Mouse (Mus musculus): ENCODE data around the gene Cabp4.
"Not testable (repeated sequence)": the region's sequence is repeated elsewhere in the genome, so short reads cannot be mapped to it uniquely, and the experiment has no call there.

Cabp4 gene

GRCm38 (mm10) chr19:4126759-4127495 lies 16.9 kb downstream of the Cabp4 start:
- no peak for DNase-seq (ENCODE audit: low read depth, low spot score)
- Histone ChIP-seq H3K36me3 (ENCODE audit: control insufficient read depth, insufficient read depth, low read length, poor library complexity, severe bottlenecking) (peaks cover 18% of the 10 kb centered on the region), H3K27me3 (ENCODE audit: control insufficient read depth, insufficient read depth, low read length, poor library complexity, severe bottlenecking) (no peaks in the 10 kb centered on the region)

- DNase-seq (ENCODE audit: low read depth, low spot score): peak; percentile 99
- H3K27me3 ChIP-seq (ENCODE audit: control insufficient read depth, insufficient read depth, low read length, poor library complexity, severe bottlenecking): no peaks in the 10 kb centered on the region
Observed at GRCm38 (mm10) chr19:4125741-4126696, 17.8 kb downstream of the Cabp4 start, which contains the start of gene Aip. Gene Aip, minus strand, starts transcription at chr19:4125858.

GRCm38 (mm10) chr19:4125268-4125667 lies 18.6 kb downstream of the Cabp4 start:
- peak; percentile 29 for DNase-seq (ENCODE audit: low read depth, low spot score)
- not testable (repeated sequence) for H3K36me3 ChIP-seq (ENCODE audit: control insufficient read depth, insufficient read depth, low read length, poor library complexity, severe bottlenecking); H3K27me3 ChIP-seq (ENCODE audit: control insufficient read depth, insufficient read depth, low read length, poor library complexity, severe bottlenecking)

More at GRCm38 (mm10) chr19:4125741-4126696, 17.8 kb downstream of the Cabp4 start, which contains the start of gene Aip:
- peaks cover 11% of the 10 kb centered on the region; the same call in 1 of the 2 replicates for H3K36me3 ChIP-seq (ENCODE audit: control insufficient read depth, insufficient read depth, low read length, poor library complexity, severe bottlenecking)

GRCm38 (mm10) chr19:4124432-4124831 lies 19.4 kb downstream of the Cabp4 start:
- DNase-seq (ENCODE audit: low read depth, low spot score): no peak
- no peaks in the 10 kb centered on the region for H3K27me3 ChIP-seq (ENCODE audit: control insufficient read depth, insufficient read depth, low read length, poor library complexity, severe bottlenecking)
- H3K36me3 ChIP-seq (ENCODE audit: control insufficient read depth, insufficient read depth, low read length, poor library complexity, severe bottlenecking): peaks cover 2% of the 10 kb centered on the region; the same call in 1 of the 2 replicates

GRCm38 (mm10) chr19:4122411-4123370 lies 21.1 kb downstream of the Cabp4 start:
- peak; percentile 70 for DNase-seq (ENCODE audit: low read depth, low spot score)
- no peaks in the 10 kb centered on the region; the same call in 1 of the 2 replicates for H3K36me3 ChIP-seq (ENCODE audit: control insufficient read depth, insufficient read depth, low read length, poor library complexity, severe bottlenecking)
- H3K27me3 ChIP-seq (ENCODE audit: control insufficient read depth, insufficient read depth, low read length, poor library complexity, severe bottlenecking): no peaks in the 10 kb centered on the region

- not testable (repeated sequence) for H3K36me3 ChIP-seq (ENCODE audit: control insufficient read depth, insufficient read depth, low read length, poor library complexity, severe bottlenecking); H3K27me3 ChIP-seq (ENCODE audit: control insufficient read depth, insufficient read depth, low read length, poor library complexity, severe bottlenecking)
- peak; percentile 61 for DNase-seq (ENCODE audit: low read depth, low spot score)
Observed at GRCm38 (mm10) chr19:4121896-4122295, 21.9 kb downstream of the Cabp4 start.

GRCm38 (mm10) chr19:4121097-4121805 lies 22.6 kb downstream of the Cabp4 start:
- no peaks in the 10 kb centered on the region; the same call in 1 of the 2 replicates for H3K36me3 ChIP-seq (ENCODE audit: control insufficient read depth, insufficient read depth, low read length, poor library complexity, severe bottlenecking)
- peak; percentile 99 for DNase-seq (ENCODE audit: low read depth, low spot score)
- H3K27me3 ChIP-seq (ENCODE audit: control insufficient read depth, insufficient read depth, low read length, poor library complexity, severe bottlenecking): no peaks in the 10 kb centered on the region

GRCm38 (mm10) chr19:4120496-4120895 lies 23.3 kb downstream of the Cabp4 start:
- peak; percentile 44 for DNase-seq (ENCODE audit: low read depth, low spot score)
- Histone ChIP-seq H3K36me3 (ENCODE audit: control insufficient read depth, insufficient read depth, low read length, poor library complexity, severe bottlenecking) (peaks cover 6% of the 10 kb centered on the region; the same call in 1 of the 2 replicates), H3K27me3 (ENCODE audit: control insufficient read depth, insufficient read depth, low read length, poor library complexity, severe bottlenecking) (no peaks in the 10 kb centered on the region)

- DNase-seq (ENCODE audit: low read depth, low spot score): peak; percentile 29
- Histone ChIP-seq H3K27me3 (ENCODE audit: control insufficient read depth, insufficient read depth, low read length, poor library complexity, severe bottlenecking) (no peaks in the 10 kb centered on the region), H3K36me3 (ENCODE audit: control insufficient read depth, insufficient read depth, low read length, poor library complexity, severe bottlenecking) (peaks cover 8% of the 10 kb centered on the region; the same call in 1 of the 2 replicates)
Observed at GRCm38 (mm10) chr19:4119716-4120487, 23.9 kb downstream of the Cabp4 start.

- H3K36me3 ChIP-seq (ENCODE audit: control insufficient read depth, insufficient read depth, low read length, poor library complexity, severe bottlenecking): peaks cover 8% of the 10 kb centered on the region; the same call in 1 of the 2 replicates
- no peak for DNase-seq (ENCODE audit: low read depth, low spot score)
- H3K27me3 ChIP-seq (ENCODE audit: control insufficient read depth, insufficient read depth, low read length, poor library complexity, severe bottlenecking): no peaks in the 10 kb centered on the region
Observed at GRCm38 (mm10) chr19:4118350-4118749, 25.5 kb downstream of the Cabp4 start.

- peak; percentile 60 for DNase-seq (ENCODE audit: low read depth, low spot score)
- H3K36me3 ChIP-seq (ENCODE audit: control insufficient read depth, insufficient read depth, low read length, poor library complexity, severe bottlenecking): peaks cover 10% of the 10 kb centered on the region
- no peaks in the 10 kb centered on the region for H3K27me3 ChIP-seq (ENCODE audit: control insufficient read depth, insufficient read depth, low read length, poor library complexity, severe bottlenecking)
Observed at GRCm38 (mm10) chr19:4117006-4117405, 26.8 kb downstream of the Cabp4 start.

GRCm38 (mm10) chr19:4115816-4116215 lies 28.0 kb downstream of the Cabp4 start:
- DNase-seq (ENCODE audit: low read depth, low spot score): no peak
- H3K36me3 ChIP-seq (ENCODE audit: control insufficient read depth, insufficient read depth, low read length, poor library complexity, severe bottlenecking): peaks cover 13% of the 10 kb centered on the region
- no peaks in the 10 kb centered on the region for H3K27me3 ChIP-seq (ENCODE audit: control insufficient read depth, insufficient read depth, low read length, poor library complexity, severe bottlenecking)

GRCm38 (mm10) chr19:4115144-4115543 lies 28.7 kb downstream of the Cabp4 start:
- Histone ChIP-seq H3K27me3 (ENCODE audit: control insufficient read depth, insufficient read depth, low read length, poor library complexity, severe bottlenecking) (no peaks in the 10 kb centered on the region), H3K36me3 (ENCODE audit: control insufficient read depth, insufficient read depth, low read length, poor library complexity, severe bottlenecking) (peaks cover 13% of the 10 kb centered on the region)
- DNase-seq (ENCODE audit: low read depth, low spot score): no peak
